Mouse (Mus musculus): ENCODE measurements around the gene D330020A13Rik. TPM values are rescaled to one million over a fixed set of nuclear protein-coding genes. Genes with fewer than 3 reads are reported as not detected.

The D330020A13Rik gene
- polyA plus RNA-seq, 1 experiment from 2014 or later = not detected

GRCm38 (mm10) chr6:120255144-120255543 is 39.0 kb upstream of the D330020A13Rik start:
- H3K9me3 ChIP-seq (ENCODE audit: low read length) = no peaks in the 10 kb centered on the region
- no peak for TF ChIP-seq CTCF (IDR thresholded peaks at IDR 0.05; ENCODE audit: low read depth)
- TF ChIP-seq EP300 (IDR thresholded peaks at IDR 0.05; ENCODE audit: low read depth) = no peak
- no peak overlapping the region for H3K9ac ChIP-seq (replicated peaks)
- H3K36me3 ChIP-seq (replicated peaks; ENCODE audit: insufficient read depth, low read length) = no peaks in the 10 kb centered on the region
- DNase-seq (no peak), ATAC-seq (no peak)
- H3K4me2 ChIP-seq (ENCODE audit: low read depth, low read length) = no peak overlapping the region
- WGBS (ENCODE audit: insufficient replicate concordance) = 57% methylated on average over 4 of the region's 4 CpGs
- no peak overlapping the region for H3K4me3 ChIP-seq (ENCODE audit: low read depth, low read length)
- H3K4me1 ChIP-seq (ENCODE audit: insufficient read depth) = no peaks in the 10 kb centered on the region
- no peak overlapping the region for H3K27ac ChIP-seq (ENCODE audit: low read depth)
- no peaks in the 10 kb centered on the region for H3K27me3 ChIP-seq (ENCODE audit: insufficient read depth, low read length)

DNA sequence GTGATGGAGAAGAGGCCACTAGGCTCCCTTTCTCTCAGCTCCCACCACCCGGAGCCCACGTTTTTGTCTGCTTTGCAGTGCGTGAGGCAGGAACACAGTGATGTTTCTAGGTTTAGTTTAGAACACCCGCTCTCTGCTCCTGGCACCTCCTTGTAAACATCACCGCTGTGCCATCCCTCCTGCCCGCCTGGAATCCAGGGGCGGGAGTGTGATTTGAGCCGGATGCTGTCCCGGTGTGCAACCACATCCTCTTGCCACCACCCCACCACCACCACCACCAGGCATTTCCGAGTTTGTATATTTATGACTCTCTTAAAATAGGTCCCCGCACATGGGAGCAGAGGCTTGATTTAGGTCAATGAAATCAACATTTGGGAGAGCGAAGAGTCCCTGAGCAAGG is 38.5 kb upstream of the D330020A13Rik start:
- Histone ChIP-seq H3K9ac (replicated peaks) (no peak overlapping the region), H3K4me2 (ENCODE audit: low read depth, low read length) (no peak overlapping the region), H3K27me3 (ENCODE audit: insufficient read depth, low read length) (no peaks in the 10 kb centered on the region), H3K4me3 (ENCODE audit: low read depth, low read length) (no peak overlapping the region), H3K4me1 (ENCODE audit: insufficient read depth) (no peaks in the 10 kb centered on the region), H3K36me3 (replicated peaks; ENCODE audit: insufficient read depth, low read length) (no peaks in the 10 kb centered on the region), H3K9me3 (ENCODE audit: low read length) (no peaks in the 10 kb centered on the region), H3K27ac (ENCODE audit: low read depth) (no peak overlapping the region)
- no peak for DNase-seq
- no peak for TF ChIP-seq CTCF (IDR thresholded peaks at IDR 0.05; ENCODE audit: low read depth)
- no peak for TF ChIP-seq EP300 (IDR thresholded peaks at IDR 0.05; ENCODE audit: low read depth)
- ATAC-seq = no peak
- 52% methylated on average over 12 of the region's 12 CpGs for WGBS (ENCODE audit: insufficient replicate concordance)

DNA sequence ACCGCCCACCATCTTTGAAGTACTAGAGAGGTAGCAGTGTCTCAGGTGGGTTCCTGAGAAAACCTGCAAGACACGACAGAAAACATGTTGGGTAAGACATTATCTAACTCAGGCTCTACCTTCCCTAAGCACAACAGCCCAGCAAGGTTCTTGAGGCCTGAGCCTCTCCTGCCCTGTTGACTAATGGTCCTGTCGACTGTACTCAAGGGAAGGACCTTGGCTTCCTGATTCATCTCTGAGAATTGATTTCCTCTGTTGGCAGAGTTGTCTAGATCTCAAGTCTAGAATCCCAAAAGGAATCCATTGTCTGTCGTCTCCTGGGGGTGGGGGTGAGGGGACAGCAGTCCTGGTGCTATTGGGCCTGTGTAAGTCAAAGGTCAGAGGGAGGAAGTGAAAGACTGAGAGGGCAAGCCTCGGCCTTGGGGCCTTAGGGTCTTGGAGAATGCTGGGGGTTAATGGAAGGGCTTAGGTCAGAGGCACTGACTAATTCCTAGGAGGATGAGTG is 37.7 kb upstream of the D330020A13Rik start:
- no peaks in the 10 kb centered on the region for H3K27me3 ChIP-seq (ENCODE audit: insufficient read depth, low read length)
- DNase-seq (no peak), ATAC-seq (no peak)
- H3K36me3 ChIP-seq (replicated peaks; ENCODE audit: insufficient read depth, low read length) = no peaks in the 10 kb centered on the region
- no peak overlapping the region for H3K27ac ChIP-seq (ENCODE audit: low read depth)
- no peaks in the 10 kb centered on the region for H3K4me1 ChIP-seq (ENCODE audit: insufficient read depth)
- H3K4me3 ChIP-seq (ENCODE audit: low read depth, low read length) = no peak overlapping the region
- TF ChIP-seq CTCF (IDR thresholded peaks at IDR 0.05; ENCODE audit: low read depth) = no peak
- TF ChIP-seq EP300 (IDR thresholded peaks at IDR 0.05; ENCODE audit: low read depth) = no peak
- WGBS (ENCODE audit: insufficient replicate concordance) = 60% methylated on average over 5 of the region's 5 CpGs
- H3K4me2 ChIP-seq (ENCODE audit: low read depth, low read length) = no peak overlapping the region
- H3K9ac ChIP-seq (replicated peaks) = no peak overlapping the region
- H3K9me3 ChIP-seq (ENCODE audit: low read length) = no peaks in the 10 kb centered on the region

GRCm38 (mm10) chr6:120259481-120259880 is 34.7 kb upstream of the D330020A13Rik start:
- 36% methylated on average over 9 of the region's 9 CpGs for WGBS (ENCODE audit: insufficient replicate concordance)

GRCm38 (mm10) chr6:120262886-120263531 is 31.2 kb upstream of the D330020A13Rik start:
- DNase-seq (no peak), ATAC-seq (no peak)
- Histone ChIP-seq H3K9me3 (ENCODE audit: low read length) (no peaks in the 10 kb centered on the region), H3K27me3 (ENCODE audit: insufficient read depth, low read length) (no peaks in the 10 kb centered on the region), H3K9ac (replicated peaks) (no peak overlapping the region), H3K4me3 (ENCODE audit: low read depth, low read length) (no peak overlapping the region), H3K36me3 (replicated peaks; ENCODE audit: insufficient read depth, low read length) (no peaks in the 10 kb centered on the region), H3K4me2 (ENCODE audit: low read depth, low read length) (no peak overlapping the region), H3K4me1 (ENCODE audit: insufficient read depth) (no peaks in the 10 kb centered on the region), H3K27ac (ENCODE audit: low read depth) (no peak overlapping the region)
- TF ChIP-seq EP300 (IDR thresholded peaks at IDR 0.05; ENCODE audit: low read depth) (no peak), CTCF (IDR thresholded peaks at IDR 0.05; ENCODE audit: low read depth) (no peak)
- WGBS (ENCODE audit: insufficient replicate concordance) = 65% methylated on average over 12 of the region's 12 CpGs

More at GRCm38 (mm10) chr6:120259481-120259880, 34.7 kb upstream of the D330020A13Rik start:
- DNase-seq = no peak
- no peaks in the 10 kb centered on the region for H3K9me3 ChIP-seq (ENCODE audit: low read length)
- no peak overlapping the region for H3K4me2 ChIP-seq (ENCODE audit: low read depth, low read length)
- H3K27ac ChIP-seq (ENCODE audit: low read depth) = no peak overlapping the region
- no peaks in the 10 kb centered on the region for H3K36me3 ChIP-seq (replicated peaks; ENCODE audit: insufficient read depth, low read length)
- ATAC-seq = no peak
- no peak overlapping the region for H3K9ac ChIP-seq (replicated peaks)
- no peak for TF ChIP-seq CTCF (IDR thresholded peaks at IDR 0.05; ENCODE audit: low read depth)
- H3K27me3 ChIP-seq (ENCODE audit: insufficient read depth, low read length) = no peaks in the 10 kb centered on the region
- H3K4me3 ChIP-seq (ENCODE audit: low read depth, low read length) = no peak overlapping the region
- no peaks in the 10 kb centered on the region for H3K4me1 ChIP-seq (ENCODE audit: insufficient read depth)

GRCm38 (mm10) chr6:120263608-120264007 is 30.6 kb upstream of the D330020A13Rik start:
- no peaks in the 10 kb centered on the region for H3K27me3 ChIP-seq (ENCODE audit: insufficient read depth, low read length)
- no peak overlapping the region for H3K27ac ChIP-seq (ENCODE audit: low read depth)
- H3K9me3 ChIP-seq (ENCODE audit: low read length) = no peaks in the 10 kb centered on the region
- TF ChIP-seq EP300 (IDR thresholded peaks at IDR 0.05; ENCODE audit: low read depth) (no peak), CTCF (IDR thresholded peaks at IDR 0.05; ENCODE audit: low read depth) (no peak)
- no peaks in the 10 kb centered on the region for H3K36me3 ChIP-seq (replicated peaks; ENCODE audit: insufficient read depth, low read length)
- no peaks in the 10 kb centered on the region for H3K4me1 ChIP-seq (ENCODE audit: insufficient read depth)
- no peak for ATAC-seq
- no peak overlapping the region for H3K9ac ChIP-seq (replicated peaks)
- no peak overlapping the region for H3K4me2 ChIP-seq (ENCODE audit: low read depth, low read length)
- 61% methylated on average over 7 of the region's 7 CpGs for WGBS (ENCODE audit: insufficient replicate concordance)
- no peak overlapping the region for H3K4me3 ChIP-seq (ENCODE audit: low read depth, low read length)
- DNase-seq = no peak
